Mouse (Mus musculus) bone marrow macrophage, adult 2 months (primary cell): Measurements from ENCODE around the gene Isyna1.

ENCODE experiments used
- CTCF ChIP-seq: IDR thresholded peaks from 2 replicates; pipeline ENCODE4 v1.5.1; 2012; ENCODE audit warnings: low read depth, mild to moderate bottlenecking, low read length, moderate library complexity
- POLR2A ChIP-seq: IDR thresholded peaks from 2 replicates; pipeline ENCODE4 v1.6.1; 2012; ENCODE audit warnings: mild to moderate bottlenecking, low read depth, low read length, borderline replicate concordance

GRCm38 (mm10) chr8:70584606-70585257 is 9.4 kb upstream of the Isyna1 start:
- TF ChIP-seq CTCF (no peak), POLR2A (no peak)
